Mouse (Mus musculus): Measurements from ENCODE around the gene Baiap2.

GRCm38 (mm10) chr11:119947897-119948296, 5.3 kb downstream of the Baiap2 start:
- no peak for TF ChIP-seq CTCF (IDR thresholded peaks at IDR 0.05; ENCODE audit: insufficient read depth, low read depth, low read length)
- no peak for TF ChIP-seq POLR2A (IDR thresholded peaks at IDR 0.05; ENCODE audit: insufficient read depth, low read depth, low read length)

Data from olfactory bulb, adult 2 months (tissue).